Mouse (Mus musculus): ENCODE results near the gene Wnt5a.

Wnt5a gene

GRCm38 (mm10) chr14:28504101-28505050 is at the start of gene Wnt5a:
Gene Wnt5a (plus strand): TSS chr14:28504750.
- in situ Hi-C loops (cut with MboI, MseI), result loop anchor here in 1 of 2 experiments (10.0 kb wide), 1 partner anchor 690 kb away; no protein-coding TSS in a partner anchor

- in situ Hi-C loops (cut with MboI, MseI), result no loop called here
These were observed 48.0 kb upstream of the Wnt5a start for GRCm38 (mm10) chr14:28456372-28457076.

- in situ Hi-C loops (cut with MboI, MseI), result no loop called here
These were observed 47.1 kb upstream of the Wnt5a start for GRCm38 (mm10) chr14:28457428-28457827.

- in situ Hi-C loops (cut with MboI, MseI), result no loop called here
These were observed 36.6 kb upstream of the Wnt5a start for GRCm38 (mm10) chr14:28467956-28468355.

GRCm38 (mm10) chr14:28469696-28470095 is 34.9 kb upstream of the Wnt5a start:
- in situ Hi-C loops (cut with MboI, MseI), result no loop called here

- in situ Hi-C loops (cut with MboI, MseI), result no loop called here
These were observed 34.3 kb upstream of the Wnt5a start for GRCm38 (mm10) chr14:28470212-28470611.

GRCm38 (mm10) chr14:28475012-28475411 is 29.5 kb upstream of the Wnt5a start:
- in situ Hi-C loops (cut with MboI, MseI), result no loop called here

GRCm38 (mm10) chr14:28475421-28475820 is 29.1 kb upstream of the Wnt5a start:
- in situ Hi-C loops (cut with MboI, MseI), result no loop called here

- in situ Hi-C loops (cut with MboI, MseI), result no loop called here
These were observed 27.8 kb upstream of the Wnt5a start for GRCm38 (mm10) chr14:28476746-28477145.

- in situ Hi-C loops (cut with MboI, MseI), result no loop called here
These were observed 23.7 kb upstream of the Wnt5a start for GRCm38 (mm10) chr14:28480866-28481265.

GRCm38 (mm10) chr14:28493806-28494205 is 10.7 kb upstream of the Wnt5a start:
- in situ Hi-C loops (cut with MboI, MseI), result no loop called here

- in situ Hi-C loops (cut with MboI, MseI), result no loop called here
These were observed 10.3 kb upstream of the Wnt5a start for GRCm38 (mm10) chr14:28494273-28494672.

- in situ Hi-C loops (cut with MboI, MseI), result loop anchor here in 1 of 2 experiments (10.0 kb wide), 1 partner anchor 687 kb away; no protein-coding TSS in a partner anchor
These were observed 3.2 kb upstream of the Wnt5a start for GRCm38 (mm10) chr14:28501216-28501878.

GRCm38 (mm10) chr14:28503276-28503675 is 1.3 kb upstream of the Wnt5a start:
- in situ Hi-C loops (cut with MboI, MseI), result loop anchor here in 1 of 2 experiments (10.0 kb wide), 1 partner anchor 688 kb away; no protein-coding TSS in a partner anchor

GRCm38 (mm10) chr14:28505051-28505585 is 568 bp downstream of the Wnt5a start:
- in situ Hi-C loops (cut with MboI, MseI), result loop anchor here in 1 of 2 experiments (10.0 kb wide), 1 partner anchor 690 kb away; no protein-coding TSS in a partner anchor

GRCm38 (mm10) chr14:28505586-28506375 is 1.2 kb downstream of the Wnt5a start:
- in situ Hi-C loops (cut with MboI, MseI), result loop anchor here in 1 of 2 experiments (10.0 kb wide), 1 partner anchor 691 kb away; no protein-coding TSS in a partner anchor

GRCm38 (mm10) chr14:28506376-28506831 is 1.9 kb downstream of the Wnt5a start:
- in situ Hi-C loops (cut with MboI, MseI), result loop anchor here in 1 of 2 experiments (10.0 kb wide), 1 partner anchor 692 kb away; no protein-coding TSS in a partner anchor

GRCm38 (mm10) chr14:28507011-28507410 is 2.5 kb downstream of the Wnt5a start:
- in situ Hi-C loops (cut with MboI, MseI), result loop anchor here in 1 of 2 experiments (10.0 kb wide), 1 partner anchor 692 kb away; no protein-coding TSS in a partner anchor

GRCm38 (mm10) chr14:28507471-28507870 is 2.9 kb downstream of the Wnt5a start:
- in situ Hi-C loops (cut with MboI, MseI), result loop anchor here in 1 of 2 experiments (10.0 kb wide), 1 partner anchor 693 kb away; no protein-coding TSS in a partner anchor
